Mouse (Mus musculus): Measurements from ENCODE around the gene Tcp10b. TPM values are rescaled to one million over a fixed set of nuclear protein-coding genes. Genes with fewer than 3 reads are reported as not detected.
"Not testable (repeated sequence)": the region's sequence is repeated elsewhere in the genome, so short reads cannot be mapped to it uniquely, and the experiment has no call there.

Tcp10b gene
- polyA plus RNA-seq, 1 experiment from 2014 or later, result 0.16 TPM

GRCm38 (mm10) chr17:13091510-13091909 lies 30.6 kb downstream of the Tcp10b start:
- H3K27ac ChIP-seq (ENCODE audit: low read depth, low read length); H3K9ac ChIP-seq (ENCODE audit: low read length); DNase-seq (ENCODE audit: low spot score); H3K4me2 ChIP-seq (ENCODE audit: low read depth, low read length, severe bottlenecking); H3K27me3 ChIP-seq (ENCODE audit: control insufficient read depth, insufficient read depth, low read length); H3K4me3 ChIP-seq (ENCODE audit: low read depth, low read length); H3K9me3 ChIP-seq (ENCODE audit: control insufficient read depth, low read length); H3K4me1 ChIP-seq (replicated peaks; ENCODE audit: control insufficient read depth, insufficient read depth, low read length); H3K36me3 ChIP-seq (ENCODE audit: control insufficient read depth, insufficient read depth, low read length): not testable (repeated sequence)
- ATAC-seq (replicated peaks; ENCODE audit: low FRiP score), result peak; percentile 21; the same call in 1 of the 2 replicates
- no CpG with 5 or more reads among the region's 1 CpGs for WGBS

GRCm38 (mm10) chr17:13092100-13092764 lies 31.3 kb downstream of the Tcp10b start:
- not testable (repeated sequence) for H3K27me3 ChIP-seq (ENCODE audit: control insufficient read depth, insufficient read depth, low read length); H3K36me3 ChIP-seq (ENCODE audit: control insufficient read depth, insufficient read depth, low read length); H3K4me3 ChIP-seq (ENCODE audit: low read depth, low read length); H3K9ac ChIP-seq (ENCODE audit: low read length); H3K9me3 ChIP-seq (ENCODE audit: control insufficient read depth, low read length); DNase-seq (ENCODE audit: low spot score); H3K4me2 ChIP-seq (ENCODE audit: low read depth, low read length, severe bottlenecking); H3K4me1 ChIP-seq (replicated peaks; ENCODE audit: control insufficient read depth, insufficient read depth, low read length); H3K27ac ChIP-seq (ENCODE audit: low read depth, low read length)
- WGBS, result 62% methylated on average over 5 of the region's 8 CpGs
- peak; percentile 33; the same call in 1 of the 2 replicates for ATAC-seq (replicated peaks; ENCODE audit: low FRiP score)

- H3K9ac ChIP-seq (ENCODE audit: low read length); H3K36me3 ChIP-seq (ENCODE audit: control insufficient read depth, insufficient read depth, low read length); H3K27ac ChIP-seq (ENCODE audit: low read depth, low read length); H3K4me1 ChIP-seq (replicated peaks; ENCODE audit: control insufficient read depth, insufficient read depth, low read length); H3K9me3 ChIP-seq (ENCODE audit: control insufficient read depth, low read length); ATAC-seq (replicated peaks; ENCODE audit: low FRiP score); H3K4me2 ChIP-seq (ENCODE audit: low read depth, low read length, severe bottlenecking); H3K4me3 ChIP-seq (ENCODE audit: low read depth, low read length); H3K27me3 ChIP-seq (ENCODE audit: control insufficient read depth, insufficient read depth, low read length): not testable (repeated sequence)
- 92% methylated on average over 2 of the region's 4 CpGs for WGBS
- peak; percentile 24 for DNase-seq (ENCODE audit: low spot score)
Observed at GRCm38 (mm10) chr17:13092960-13093359, 32.1 kb downstream of the Tcp10b start.

- not testable (repeated sequence) for H3K4me1 ChIP-seq (replicated peaks; ENCODE audit: control insufficient read depth, insufficient read depth, low read length); H3K27me3 ChIP-seq (ENCODE audit: control insufficient read depth, insufficient read depth, low read length); DNase-seq (ENCODE audit: low spot score); ATAC-seq (replicated peaks; ENCODE audit: low FRiP score); H3K36me3 ChIP-seq (ENCODE audit: control insufficient read depth, insufficient read depth, low read length); H3K9me3 ChIP-seq (ENCODE audit: control insufficient read depth, low read length); H3K27ac ChIP-seq (ENCODE audit: low read depth, low read length); H3K9ac ChIP-seq (ENCODE audit: low read length); H3K4me2 ChIP-seq (ENCODE audit: low read depth, low read length, severe bottlenecking); H3K4me3 ChIP-seq (ENCODE audit: low read depth, low read length)
- 89% methylated on average over 5 of the region's 5 CpGs for WGBS
Observed at GRCm38 (mm10) chr17:13106563-13106962, 45.7 kb downstream of the Tcp10b start.

GRCm38 (mm10) chr17:13112504-13113291 lies 51.8 kb downstream of the Tcp10b start:
- not testable (repeated sequence) for DNase-seq (ENCODE audit: low spot score); H3K9ac ChIP-seq (ENCODE audit: low read length); H3K27me3 ChIP-seq (ENCODE audit: control insufficient read depth, insufficient read depth, low read length); H3K27ac ChIP-seq (ENCODE audit: low read depth, low read length); H3K4me2 ChIP-seq (ENCODE audit: low read depth, low read length, severe bottlenecking); ATAC-seq (replicated peaks; ENCODE audit: low FRiP score); H3K4me1 ChIP-seq (replicated peaks; ENCODE audit: control insufficient read depth, insufficient read depth, low read length); H3K36me3 ChIP-seq (ENCODE audit: control insufficient read depth, insufficient read depth, low read length); H3K9me3 ChIP-seq (ENCODE audit: control insufficient read depth, low read length); H3K4me3 ChIP-seq (ENCODE audit: low read depth, low read length)
- WGBS, result 70% methylated on average over 3 of the region's 9 CpGs

- ATAC-seq (replicated peaks; ENCODE audit: low FRiP score), result peak; percentile 31; the same call in 1 of the 2 replicates
Observed at GRCm38 (mm10) chr17:13123308-13124038, 62.6 kb downstream of the Tcp10b start.

GRCm38 (mm10) chr17:13124241-13124640 lies 63.3 kb downstream of the Tcp10b start:
- ATAC-seq (replicated peaks; ENCODE audit: low FRiP score); H3K36me3 ChIP-seq (ENCODE audit: control insufficient read depth, insufficient read depth, low read length); H3K4me3 ChIP-seq (ENCODE audit: low read depth, low read length); H3K9ac ChIP-seq (ENCODE audit: low read length); H3K4me2 ChIP-seq (ENCODE audit: low read depth, low read length, severe bottlenecking); H3K27ac ChIP-seq (ENCODE audit: low read depth, low read length); H3K4me1 ChIP-seq (replicated peaks; ENCODE audit: control insufficient read depth, insufficient read depth, low read length); H3K27me3 ChIP-seq (ENCODE audit: control insufficient read depth, insufficient read depth, low read length); H3K9me3 ChIP-seq (ENCODE audit: control insufficient read depth, low read length); DNase-seq (ENCODE audit: low spot score): not testable (repeated sequence)
- WGBS, result 38% methylated on average over 2 of the region's 3 CpGs

More at GRCm38 (mm10) chr17:13123308-13124038, 62.6 kb downstream of the Tcp10b start:
- not testable (repeated sequence) for DNase-seq (ENCODE audit: low spot score); H3K9ac ChIP-seq (ENCODE audit: low read length); H3K27me3 ChIP-seq (ENCODE audit: control insufficient read depth, insufficient read depth, low read length); H3K4me2 ChIP-seq (ENCODE audit: low read depth, low read length, severe bottlenecking); H3K4me3 ChIP-seq (ENCODE audit: low read depth, low read length); H3K27ac ChIP-seq (ENCODE audit: low read depth, low read length); H3K36me3 ChIP-seq (ENCODE audit: control insufficient read depth, insufficient read depth, low read length); H3K9me3 ChIP-seq (ENCODE audit: control insufficient read depth, low read length); H3K4me1 ChIP-seq (replicated peaks; ENCODE audit: control insufficient read depth, insufficient read depth, low read length)
- WGBS, result 100% methylated on average over 2 of the region's 5 CpGs

GRCm38 (mm10) chr17:13129324-13129723 lies 68.4 kb downstream of the Tcp10b start:
- not testable (repeated sequence) for H3K4me1 ChIP-seq (replicated peaks; ENCODE audit: control insufficient read depth, insufficient read depth, low read length); H3K9me3 ChIP-seq (ENCODE audit: control insufficient read depth, low read length); H3K4me3 ChIP-seq (ENCODE audit: low read depth, low read length); H3K36me3 ChIP-seq (ENCODE audit: control insufficient read depth, insufficient read depth, low read length); H3K4me2 ChIP-seq (ENCODE audit: low read depth, low read length, severe bottlenecking); H3K27ac ChIP-seq (ENCODE audit: low read depth, low read length); ATAC-seq (replicated peaks; ENCODE audit: low FRiP score); H3K27me3 ChIP-seq (ENCODE audit: control insufficient read depth, insufficient read depth, low read length); H3K9ac ChIP-seq (ENCODE audit: low read length); DNase-seq (ENCODE audit: low spot score)
- WGBS, result no CpG with 5 or more reads among the region's 3 CpGs

Measured in forebrain, embryonic 11.5 days (tissue).